Mouse (Mus musculus) layer of hippocampus, adult 2 months (tissue): ENCODE results near the gene Mypn. TPM values are rescaled to one million over a fixed set of nuclear protein-coding genes. Genes with fewer than 3 reads are reported as not detected.

Experiments used
- DNase-seq, 2 experiments: peaks; one replicate each; pipeline ENCODE4 v3.0.0; 2022; ENCODE audit warnings: low spot score in 2 of 2
- H3K27ac ChIP-seq: fragments of 200-600 bp; 2 replicates; pipeline ENCODE4 v1.8.1; 2022
- H3K4me3 ChIP-seq: fragments of 200-600 bp; 2 replicates; pipeline ENCODE4 v1.8.1; 2022; ENCODE audit warnings: mild to moderate bottlenecking
- CTCF ChIP-seq: fragments of 200-600 bp; conservative IDR thresholded peaks from 2 replicates; pipeline ENCODE4 v1.8.1; 2022; ENCODE audit warnings: antibody characterized with exemption, mild to moderate bottlenecking, moderate library complexity
- long read RNA-seq, 2 experiments: library from polyadenylated mRNA; stranded (forward); transcript quantifications; one replicate each; pipeline ENCODE4 v2.0.0; 2021; ENCODE audit warnings: borderline mapping rate in 2 of 2
- total RNA-seq, 2 experiments: library from RNA; stranded (reverse); gene quantifications; 2 replicates each; pipeline ENCODE4 v1.2.3; 2021

The Mypn gene
- total RNA-seq: 1 to 10 TPM; 1.5 to 1.6 TPM
- long read RNA-seq, experiment 1: 0 reads
- long read RNA-seq, experiment 2: 0 reads

- Histone ChIP-seq H3K4me3 (no peak within 1 kb of the TSS), H3K27ac (no peak within 1 kb of the TSS)
- TF ChIP-seq CTCF: no peak
- no peak for DNase-seq
These were observed at the start of gene Mypn for GRCm38 (mm10) chr10:63203728-63204127. Gene Mypn (minus strand): TSS chr10:63203952.

DNA sequence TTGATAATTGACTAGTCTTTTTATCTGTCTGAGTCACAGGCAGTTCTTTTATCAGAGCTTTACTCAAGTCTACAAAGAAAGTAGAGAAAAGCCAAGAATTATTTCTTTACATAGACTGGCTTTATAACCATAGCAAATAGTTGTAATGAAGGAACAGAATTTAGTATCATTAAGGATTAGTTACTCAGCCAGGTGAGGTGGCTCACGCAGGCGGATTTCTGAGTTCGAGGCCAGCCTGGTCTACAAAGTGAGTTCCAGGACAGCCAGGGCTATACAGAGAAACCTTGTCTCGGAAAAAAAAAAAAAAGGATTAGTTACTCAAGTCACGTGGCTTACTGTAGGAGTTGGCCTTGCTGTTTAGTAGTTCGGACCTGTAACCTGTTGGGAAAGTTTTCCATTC is 44.7 kb upstream of the Mypn start:
- Histone ChIP-seq H3K27ac (no peak overlapping the region), H3K4me3 (no peak overlapping the region)
- DNase-seq: no peak
- TF ChIP-seq CTCF: no peak

DNA sequence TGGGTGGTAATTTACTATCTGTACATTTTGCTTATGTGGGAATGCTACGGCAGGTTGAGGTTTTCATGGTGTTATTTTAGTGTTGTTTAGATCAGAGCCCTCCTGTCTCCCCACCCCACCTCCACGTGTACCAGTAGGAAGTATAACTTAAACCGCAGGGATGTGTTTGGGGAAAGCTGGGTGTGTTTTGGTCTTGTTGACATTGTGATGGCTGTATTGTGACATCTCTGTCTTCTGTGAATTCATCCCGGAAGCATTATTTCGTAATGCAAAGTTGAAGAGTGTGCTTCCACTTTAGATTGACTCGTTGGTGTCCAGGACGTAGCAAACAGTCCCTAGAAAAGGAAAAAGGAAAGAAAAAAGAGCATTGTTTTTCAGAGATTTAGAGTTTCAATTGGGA is 43.7 kb upstream of the Mypn start:
- Histone ChIP-seq H3K27ac (no peak overlapping the region), H3K4me3 (no peak overlapping the region)
- TF ChIP-seq CTCF: no peak
- DNase-seq: no peak

DNA sequence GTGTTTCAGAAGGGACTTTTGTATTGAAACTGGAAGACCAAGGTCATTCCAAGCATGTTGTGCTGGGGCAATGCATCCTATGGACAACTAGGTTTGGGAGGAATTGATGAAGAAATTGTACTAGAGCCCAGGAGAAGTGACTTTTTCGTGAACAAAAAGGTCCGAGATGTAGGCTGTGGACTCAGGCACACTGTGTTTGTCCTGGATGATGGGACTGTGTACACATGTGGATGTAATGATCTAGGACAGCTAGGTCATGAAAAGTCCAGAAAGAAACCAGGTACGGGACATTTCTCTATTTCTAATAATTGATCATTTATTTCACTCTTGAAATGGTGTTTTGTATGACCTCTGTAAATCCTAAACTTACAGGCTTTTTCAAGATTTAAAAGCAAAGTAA is 42.1 kb upstream of the Mypn start:
- no peak for DNase-seq
- Histone ChIP-seq H3K27ac (no peak overlapping the region), H3K4me3 (no peak overlapping the region)
- no peak for TF ChIP-seq CTCF

DNA sequence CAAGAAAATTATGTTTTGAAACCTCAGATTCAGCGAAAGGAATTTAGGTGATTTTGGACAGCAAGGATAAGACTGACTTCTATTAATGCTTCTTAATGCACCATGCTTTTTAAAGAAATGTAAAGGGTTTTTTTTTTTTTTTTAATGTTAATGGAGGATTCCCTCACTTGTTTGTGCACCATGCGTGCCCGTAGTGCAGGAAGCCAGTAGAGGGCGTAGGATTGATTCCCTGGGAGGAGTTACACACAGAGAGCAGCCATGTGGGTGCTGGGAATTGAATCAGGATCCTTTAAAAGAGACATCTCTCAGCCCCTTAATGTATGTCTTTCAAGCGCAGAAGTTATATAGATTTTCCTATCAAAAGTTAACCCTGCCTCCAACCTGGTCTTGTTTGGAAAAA is 41.0 kb upstream of the Mypn start:
- Histone ChIP-seq H3K27ac (peak overlapping the region; percentile 98), H3K4me3 (peak overlapping the region; percentile 99)
- DNase-seq: no peak
- peak; percentile 65 for TF ChIP-seq CTCF

- DNase-seq: no peak
- peak overlapping the region; percentile 98 for H3K27ac ChIP-seq
- H3K4me3 ChIP-seq: peak overlapping the region; percentile 99
- TF ChIP-seq CTCF: no peak
These were observed 40.4 kb upstream of the Mypn start for GRCm38 (mm10) chr10:63244055-63244671.

- peak; percentile 94 to 98 for DNase-seq
- Histone ChIP-seq H3K27ac (peak within 1 kb of the TSS; percentile 98), H3K4me3 (peak within 1 kb of the TSS; percentile 99)
- no peak for TF ChIP-seq CTCF
These were observed 39.8 kb upstream of the Mypn start, which contains the start of gene Herc4 for GRCm38 (mm10) chr10:63243493-63244054. Gene Herc4 (plus strand): TSS chr10:63243810.

- Histone ChIP-seq H3K4me3 (peak overlapping the region; percentile 99), H3K27ac (peak overlapping the region; percentile 92)
- DNase-seq: no peak
- TF ChIP-seq CTCF: no peak
These were observed 39.2 kb upstream of the Mypn start for GRCm38 (mm10) chr10:63242798-63243435.

DNA sequence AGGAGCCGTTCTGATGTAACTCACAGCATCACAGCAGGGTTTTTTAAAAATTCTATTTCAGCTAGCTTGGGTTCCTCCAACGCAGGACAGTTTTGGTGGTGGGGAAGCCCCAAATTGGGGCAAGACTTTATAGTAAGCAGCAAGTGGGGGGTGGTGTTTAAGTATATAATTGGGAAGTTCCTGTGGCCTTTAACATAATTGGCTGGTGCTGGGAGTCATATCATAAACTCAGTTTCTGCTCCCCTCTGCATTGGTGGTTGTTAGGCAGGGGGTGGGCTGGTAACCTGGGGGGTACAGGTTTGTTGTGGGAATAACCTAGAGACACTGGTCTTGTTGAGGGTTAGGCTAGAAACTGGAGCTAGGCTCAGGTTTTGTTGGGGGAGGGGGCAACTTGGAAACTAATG is 37.1 kb upstream of the Mypn start:
- no peak for TF ChIP-seq CTCF
- Histone ChIP-seq H3K27ac (no peak overlapping the region), H3K4me3 (no peak overlapping the region)
- DNase-seq: no peak

DNA sequence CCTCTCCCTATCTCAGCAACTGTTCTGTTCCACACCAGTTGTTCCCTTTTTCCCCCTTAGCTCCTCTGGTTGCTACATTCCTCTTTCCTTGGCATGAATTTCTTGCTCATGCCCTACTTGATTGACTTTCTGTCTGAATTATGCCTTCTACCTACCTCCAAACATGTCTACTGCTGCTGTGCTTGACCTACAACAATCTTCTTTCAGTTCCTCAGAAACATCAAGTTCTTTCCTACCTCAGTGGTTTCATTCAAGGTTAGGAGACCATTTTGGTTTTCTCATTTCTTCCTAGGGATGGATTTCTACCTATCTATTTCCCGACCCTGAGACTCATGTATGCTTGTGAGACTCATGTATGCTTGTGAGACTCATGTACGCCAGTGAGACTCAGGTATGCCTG is 36.1 kb upstream of the Mypn start:
- DNase-seq: no peak
- TF ChIP-seq CTCF: no peak
- H3K27ac ChIP-seq: no peak overlapping the region
- H3K4me3 ChIP-seq: no peak overlapping the region

- no peak for TF ChIP-seq CTCF
These were observed 34.3 kb upstream of the Mypn start for GRCm38 (mm10) chr10:63238090-63238489.

GRCm38 (mm10) chr10:63237206-63237605 is 33.5 kb upstream of the Mypn start:
- no peak for DNase-seq

More at GRCm38 (mm10) chr10:63238090-63238489, 34.3 kb upstream of the Mypn start:
- Histone ChIP-seq H3K4me3 (no peak overlapping the region), H3K27ac (no peak overlapping the region)
- DNase-seq: no peak

GRCm38 (mm10) chr10:63236663-63237062 is 32.9 kb upstream of the Mypn start:
- H3K27ac ChIP-seq: no peak overlapping the region
- no peak for DNase-seq
- no peak for TF ChIP-seq CTCF
- no peak overlapping the region for H3K4me3 ChIP-seq

More at GRCm38 (mm10) chr10:63237206-63237605, 33.5 kb upstream of the Mypn start:
- no peak overlapping the region for H3K4me3 ChIP-seq
- no peak overlapping the region for H3K27ac ChIP-seq
- no peak for TF ChIP-seq CTCF

DNA sequence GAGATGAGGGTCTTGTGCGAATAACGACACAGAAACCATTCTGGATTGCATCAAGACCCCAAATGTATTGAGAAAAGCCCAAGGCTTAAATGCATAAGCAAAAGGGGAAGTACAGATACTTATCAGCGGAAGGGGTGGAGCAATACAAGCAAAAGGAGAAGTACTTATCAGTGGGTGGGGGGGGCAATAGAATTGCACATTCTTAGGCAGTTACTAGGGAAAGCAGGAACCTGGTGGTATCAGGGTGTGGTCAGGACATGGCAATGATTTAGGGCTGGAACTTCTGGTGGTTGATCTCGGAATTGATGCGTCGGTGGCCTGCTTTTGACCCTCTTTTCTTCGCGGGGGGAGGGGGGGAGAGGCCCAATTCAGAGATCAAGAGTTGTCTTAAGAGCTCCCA is 32.1 kb upstream of the Mypn start:
- H3K27ac ChIP-seq: no peak overlapping the region
- TF ChIP-seq CTCF: no peak
- no peak for DNase-seq
- H3K4me3 ChIP-seq: no peak overlapping the region
